Mouse (Mus musculus) kidney, embryonic 14.5 days (tissue): ENCODE results near the gene Jmjd6. TPM values are rescaled to one million over a fixed set of nuclear protein-coding genes. Genes with fewer than 3 reads are reported as not detected.

Experiments used
- ATAC-seq: fragments of 200-750 bp; cut with Nextera tagmentation; 2 replicates; pipeline ENCODE4 v1.8.0; 2017; ENCODE audit warnings: moderate number of reproducible peaks, mild to moderate bottlenecking, moderate TSS enrichment, moderate library complexity; ENCODE audit not compliant: low FRiP score, low TSS enrichment
- H3K27ac ChIP-seq: fragments of 300-500 bp; sonication (generic); 2 replicates; pipeline ENCODE4 v1.5.1; 2014; ENCODE audit warnings: low read depth, mild to moderate bottlenecking, low read length, moderate library complexity, mixed read lengths
- H3K27me3 ChIP-seq: fragments of 300-500 bp; sonication (generic); 2 replicates; pipeline ENCODE4 v1.6.1; 2014; ENCODE audit warnings: mild to moderate bottlenecking, low read length; ENCODE audit not compliant: control insufficient read depth, insufficient read depth
- H3K36me3 ChIP-seq: fragments of 300-500 bp; sonication (generic); 2 replicates; pipeline ENCODE4 v1.6.1; 2014; ENCODE audit warnings: low read length, mixed read lengths; ENCODE audit not compliant: control insufficient read depth, insufficient read depth
- H3K4me1 ChIP-seq: fragments of 300-500 bp; sonication (generic); 2 replicates; pipeline ENCODE4 v1.6.1; 2014; ENCODE audit warnings: low read length, mixed read lengths; ENCODE audit not compliant: control insufficient read depth, insufficient read depth
- H3K4me2 ChIP-seq: fragments of 300-500 bp; sonication (generic); replicated peaks from 2 replicates; pipeline ENCODE4 v1.6.1; 2014; ENCODE audit warnings: low read depth, mild to moderate bottlenecking, low read length
- H3K4me3 ChIP-seq: fragments of 300-500 bp; sonication (generic); 2 replicates; pipeline ENCODE4 v1.5.1; 2014; ENCODE audit warnings: mild to moderate bottlenecking, low read length
- H3K9ac ChIP-seq: fragments of 300-500 bp; sonication (generic); 2 replicates; pipeline ENCODE4 v1.6.1; 2014; ENCODE audit warnings: low read depth, mild to moderate bottlenecking, low read length, moderate library complexity
- H3K9me3 ChIP-seq: fragments of 300-500 bp; sonication (generic); 2 replicates; pipeline ENCODE4 v1.6.1; 2016; ENCODE audit warnings: low read length; ENCODE audit not compliant: control insufficient read depth
- WGBS: fragments of 180-500 bp; shearing (Covaris S2); extraction: QIAGEN DNeasy Blood & Tissue Kit; methylation state at CpG from one replicate; pipeline ENCODE4 v1.1.7; 2014; 5-methylcytosine and 5-hydroxymethylcytosine counted together
- polyA plus RNA-seq: library from polyadenylated mRNA; unstranded; fragments of >200 nt; fragmentation: Nextera tagmentation; extraction: Ambion mirVana; gene quantifications from 2 replicates; pipeline ENCODE4 v1.2.1, GENCODE M21; 2014

The Jmjd6 gene
- polyA plus RNA-seq, 1 experiment from 2014 or later = 68.6 TPM

DNA sequence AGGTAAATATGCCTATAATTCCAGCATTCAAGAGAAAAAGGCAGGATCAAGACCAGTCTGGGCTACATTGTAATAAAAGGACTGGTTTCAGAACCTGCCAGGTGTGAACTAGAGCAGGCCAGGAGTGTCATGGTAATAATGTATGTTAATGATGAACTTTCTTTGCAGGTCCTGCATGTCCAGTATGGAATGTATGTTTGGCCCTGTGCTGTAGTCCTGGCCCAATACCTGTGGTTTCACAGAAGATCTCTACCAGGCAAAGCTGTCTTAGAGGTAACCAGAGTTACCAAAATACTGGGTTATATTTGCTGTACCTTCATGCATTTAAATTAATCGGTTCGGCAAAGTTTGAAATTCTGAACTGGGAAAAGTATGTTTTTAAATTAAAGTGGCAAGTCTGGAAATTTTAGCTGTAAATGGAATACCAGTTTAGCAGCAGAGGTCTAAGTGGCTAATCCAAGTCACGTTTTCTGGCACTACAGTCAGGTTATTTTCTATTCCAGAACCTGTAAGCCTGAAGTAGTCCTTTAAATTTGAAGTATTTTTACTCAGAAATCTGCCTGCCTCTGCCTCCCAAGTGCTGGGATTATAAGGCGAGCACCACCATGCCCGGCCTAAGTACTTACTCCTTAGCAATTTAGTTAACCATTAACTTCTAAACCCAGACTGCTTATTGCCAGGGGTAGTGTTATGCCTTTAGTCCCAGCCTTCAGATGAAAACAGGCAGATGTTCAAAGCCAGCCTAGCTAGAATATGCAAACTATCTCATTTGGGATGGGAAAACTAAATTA, 5.0 kb upstream of the Jmjd6 start:
- no peaks in the 10 kb centered on the region for H3K27me3 ChIP-seq
- H3K9ac ChIP-seq = no peak overlapping the region
- WGBS = 75% methylated on average over 5 of the region's 5 CpGs
- no peak overlapping the region for H3K4me3 ChIP-seq
- no peaks in the 10 kb centered on the region for H3K9me3 ChIP-seq
- peaks cover 47% of the 10 kb centered on the region for H3K36me3 ChIP-seq
- ATAC-seq = no peak
- peaks cover 12% of the 10 kb centered on the region; the same call in 1 of the 2 replicates for H3K4me1 ChIP-seq
- no peak overlapping the region for H3K4me2 ChIP-seq
- H3K27ac ChIP-seq = no peak overlapping the region; the same call in 1 of the 2 replicates

DNA sequence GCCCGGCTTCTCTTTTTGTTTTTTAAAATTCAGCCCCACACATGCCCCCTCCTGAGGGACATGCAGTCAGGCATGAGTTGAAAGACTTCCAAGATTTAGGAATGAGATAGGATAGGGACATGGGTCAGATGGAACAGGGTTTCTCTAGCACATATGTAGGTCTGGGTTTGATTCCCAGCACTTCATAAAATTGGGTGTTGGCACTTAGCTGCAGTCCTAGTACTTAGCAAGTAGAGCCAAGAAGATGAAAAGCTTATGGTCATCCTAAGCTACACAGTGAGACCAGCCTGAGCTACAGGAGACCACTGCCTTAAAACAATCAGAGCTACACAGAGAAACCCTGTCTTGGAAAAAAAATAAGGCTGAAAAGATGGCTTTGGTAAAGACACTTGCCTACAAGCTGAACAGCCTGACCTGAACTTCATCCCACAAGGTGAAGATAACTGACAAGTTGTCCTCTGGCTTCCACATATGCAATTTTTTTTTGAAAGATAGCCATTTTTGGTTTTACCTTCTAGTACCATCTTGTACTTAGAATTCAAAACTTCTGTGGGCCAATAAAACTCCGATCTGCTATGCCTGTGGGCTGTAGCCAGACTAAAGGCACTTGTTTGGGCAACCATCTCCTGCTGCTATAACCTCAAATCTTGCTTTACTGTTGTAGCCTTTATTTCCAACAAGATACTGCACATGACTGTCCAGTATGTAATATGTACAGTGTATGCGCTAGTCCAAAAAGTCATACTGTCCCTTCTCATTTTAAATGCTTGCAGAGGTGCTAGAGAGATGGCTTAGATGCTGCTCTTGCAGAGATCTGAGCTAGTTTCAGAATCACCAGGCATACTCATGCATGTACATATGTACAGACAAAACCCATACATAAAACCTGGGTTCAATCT, 4.2 kb upstream of the Jmjd6 start:
- peaks cover 12% of the 10 kb centered on the region; the same call in 1 of the 2 replicates for H3K4me1 ChIP-seq
- H3K27me3 ChIP-seq = no peaks in the 10 kb centered on the region
- WGBS = 90% methylated on average over 3 of the region's 3 CpGs
- no peak for ATAC-seq
- no peaks in the 10 kb centered on the region for H3K9me3 ChIP-seq
- H3K36me3 ChIP-seq = peaks cover 47% of the 10 kb centered on the region
- no peak overlapping the region for H3K4me2 ChIP-seq
- no peak overlapping the region; the same call in 1 of the 2 replicates for H3K27ac ChIP-seq
- no peak overlapping the region for H3K4me3 ChIP-seq
- no peak overlapping the region for H3K9ac ChIP-seq

GRCm38 (mm10) chr11:116846593-116847181, 3.4 kb upstream of the Jmjd6 start:
- peak overlapping the region; percentile 7; the same call in 1 of the 2 replicates for H3K9ac ChIP-seq
- ATAC-seq = no peak
- H3K4me2 ChIP-seq = no peak overlapping the region
- 84% methylated on average over 4 of the region's 4 CpGs for WGBS
- H3K36me3 ChIP-seq = peaks cover 42% of the 10 kb centered on the region
- no peak overlapping the region for H3K4me3 ChIP-seq
- H3K9me3 ChIP-seq = no peaks in the 10 kb centered on the region
- no peak overlapping the region for H3K27ac ChIP-seq
- H3K4me1 ChIP-seq = peaks cover 12% of the 10 kb centered on the region; the same call in 1 of the 2 replicates
- H3K27me3 ChIP-seq = no peaks in the 10 kb centered on the region

DNA sequence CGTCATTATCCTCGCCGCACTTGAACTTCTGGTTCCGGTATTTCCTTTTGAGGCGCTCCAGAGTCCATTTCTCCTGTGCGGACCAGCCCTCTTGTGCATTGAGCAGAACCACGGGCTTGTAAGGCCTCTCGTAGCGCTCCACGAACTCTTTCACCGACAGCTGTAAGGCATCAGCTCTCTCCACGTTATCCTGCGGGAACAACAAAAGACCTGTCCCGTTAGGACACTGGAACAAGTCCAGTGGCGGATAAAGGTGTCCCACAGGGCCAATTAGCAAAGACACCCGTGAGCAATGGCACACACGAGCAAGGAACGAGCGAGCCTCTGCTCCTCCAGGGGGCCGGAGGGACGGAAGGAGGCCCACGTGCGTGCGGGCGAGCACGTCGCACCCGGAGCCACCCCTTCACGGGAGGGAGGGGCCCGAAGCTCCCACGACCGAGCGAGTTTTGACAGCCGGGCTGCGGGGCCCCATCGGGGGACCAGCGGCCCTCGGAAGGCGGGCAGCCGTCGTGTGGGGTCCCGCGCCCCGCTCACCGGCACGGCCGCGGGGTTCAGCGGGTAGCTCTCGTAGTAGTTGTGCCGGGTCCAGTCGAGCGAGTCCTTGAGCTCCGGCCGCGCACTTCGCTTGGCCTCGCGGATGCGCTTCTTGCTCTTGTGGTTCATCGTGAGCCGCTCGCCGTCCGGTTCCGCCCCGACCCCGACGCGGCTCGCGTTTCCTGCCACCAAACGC, 553 bp downstream of the Jmjd6 start:
- Histone ChIP-seq H3K4me2 (peak overlapping the region; percentile 84), H3K4me3 (peak overlapping the region; percentile 90), H3K9me3 (no peaks in the 10 kb centered on the region), H3K27ac (peak overlapping the region; percentile 98), H3K4me1 (peaks cover 23% of the 10 kb centered on the region), H3K9ac (peak overlapping the region; percentile 94), H3K36me3 (peaks cover 42% of the 10 kb centered on the region), H3K27me3 (no peaks in the 10 kb centered on the region)
- under 1% methylated on average over 71 of the region's 73 CpGs for WGBS
- peak; percentile 36; the same call in 1 of the 2 replicates for ATAC-seq

DNA sequence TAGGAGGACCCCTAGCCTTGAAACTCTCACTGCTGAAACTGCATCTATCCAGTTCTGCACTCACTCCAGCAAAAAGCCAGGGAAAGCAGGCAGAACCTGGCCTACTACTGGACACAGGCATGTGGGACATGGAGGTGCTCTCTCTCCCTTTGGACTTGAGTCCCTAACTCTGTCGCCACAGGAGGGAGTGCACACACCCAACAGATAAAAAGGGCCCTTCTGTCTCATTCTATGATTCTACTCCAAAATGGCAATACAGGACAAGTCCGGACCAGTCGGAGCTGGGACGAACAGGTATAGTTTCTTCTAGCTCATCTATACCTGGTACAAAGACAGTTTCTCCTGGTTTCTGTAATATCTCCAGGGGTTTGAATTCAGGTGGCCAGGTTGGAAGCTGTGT, 2.5 kb downstream of the Jmjd6 start:
- Histone ChIP-seq H3K9ac (peak overlapping the region; percentile 94; the same call in 1 of the 2 replicates), H3K4me3 (peak overlapping the region; percentile 90), H3K27me3 (no peaks in the 10 kb centered on the region), H3K27ac (no peak overlapping the region), H3K4me1 (peaks cover 21% of the 10 kb centered on the region), H3K9me3 (no peaks in the 10 kb centered on the region), H3K4me2 (peak overlapping the region; percentile 84), H3K36me3 (peaks cover 60% of the 10 kb centered on the region)
- no peak for ATAC-seq
- 83% methylated on average over 4 of the region's 4 CpGs for WGBS

DNA sequence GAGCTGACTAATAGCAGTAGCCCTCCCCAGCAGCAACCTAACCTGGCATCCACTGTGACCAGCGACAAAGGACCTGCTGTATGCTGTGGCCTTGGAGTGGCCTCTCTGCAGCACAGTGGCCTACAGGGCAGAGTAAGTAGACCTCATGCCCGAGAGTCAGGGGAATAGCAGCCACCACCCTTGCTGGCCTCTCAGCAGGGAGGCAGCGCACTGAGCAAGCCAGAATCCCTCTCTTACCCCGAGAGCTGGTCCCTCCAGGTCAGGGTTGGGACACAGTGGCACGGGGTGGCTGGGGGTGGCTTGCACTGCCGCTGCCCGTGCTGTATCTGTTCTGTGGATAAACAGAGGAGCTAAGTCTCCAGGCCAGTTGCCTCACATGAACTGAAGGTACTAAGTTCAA, 3.6 kb downstream of the Jmjd6 start:
- peaks cover 20% of the 10 kb centered on the region for H3K4me1 ChIP-seq
- no peak overlapping the region for H3K4me2 ChIP-seq
- no peak overlapping the region for H3K27ac ChIP-seq
- H3K4me3 ChIP-seq = no peak overlapping the region
- H3K9me3 ChIP-seq = no peaks in the 10 kb centered on the region
- WGBS = 84% methylated on average over 7 of the region's 7 CpGs
- H3K27me3 ChIP-seq = no peaks in the 10 kb centered on the region
- H3K36me3 ChIP-seq = peaks cover 69% of the 10 kb centered on the region
- no peak for ATAC-seq
- H3K9ac ChIP-seq = no peak overlapping the region

GRCm38 (mm10) chr11:116838936-116839335, 4.3 kb downstream of the Jmjd6 start:
- Histone ChIP-seq H3K27ac (no peak overlapping the region), H3K4me2 (no peak overlapping the region), H3K4me1 (peaks cover 16% of the 10 kb centered on the region), H3K27me3 (no peaks in the 10 kb centered on the region), H3K9ac (no peak overlapping the region), H3K36me3 (peaks cover 76% of the 10 kb centered on the region), H3K4me3 (no peak overlapping the region), H3K9me3 (no peaks in the 10 kb centered on the region)
- WGBS = 69% methylated on average over 14 of the region's 14 CpGs
- ATAC-seq = no peak

DNA sequence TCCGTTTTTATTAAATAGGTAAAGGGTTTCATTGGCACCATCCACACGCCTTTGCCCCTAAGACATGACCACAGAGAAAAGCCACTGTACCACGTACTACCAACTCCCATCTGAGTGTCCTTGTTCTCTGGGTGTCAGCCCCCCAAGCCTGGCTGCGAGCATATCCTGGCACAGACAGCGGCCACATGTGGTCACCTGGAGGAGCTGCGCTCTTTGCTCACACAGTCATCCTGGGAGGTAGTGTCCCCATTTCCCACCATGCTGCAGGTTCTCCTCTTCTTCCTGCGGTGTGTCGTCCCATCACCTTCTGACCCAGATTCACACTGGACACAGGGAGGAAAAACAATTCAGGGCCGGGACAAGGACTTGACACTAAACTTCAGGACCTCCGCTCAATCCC, 5.8 kb downstream of the Jmjd6 start:
- no peaks in the 10 kb centered on the region for H3K9me3 ChIP-seq
- no peaks in the 10 kb centered on the region for H3K27me3 ChIP-seq
- H3K36me3 ChIP-seq = peaks cover 89% of the 10 kb centered on the region
- H3K4me3 ChIP-seq = no peak overlapping the region
- ATAC-seq = no peak
- WGBS = 91% methylated on average over 10 of the region's 10 CpGs
- peaks cover 16% of the 10 kb centered on the region for H3K4me1 ChIP-seq
- no peak overlapping the region for H3K4me2 ChIP-seq
- H3K9ac ChIP-seq = no peak overlapping the region
- H3K27ac ChIP-seq = no peak overlapping the region
